Comparison of ENCODE assay signal across 8 mouse cellular contexts in genomic region chr3:98178340-98178739, GRCm38 (mm10). TPM values are rescaled to one million over a fixed set of nuclear protein-coding genes. Genes with fewer than 3 reads are reported as not detected.
DNase-seq lines count a peak whose midpoint lies in the region; ATAC-seq and TF ChIP-seq lines count a peak whose summit lies in the region.
"Had no signal": no experiment of that assay in that cellular context is flagged by ENCODE, and none has a peak within 500 bp of the region (broad histone marks: within the 10 kb centered on the region; RNA-seq: fewer than 3 reads in every experiment).

No protein-coding gene starts in this region.

- peak; percentile 85 for DNase-seq in kidney, adult 2 months
- peak; percentile 49 to 54 for DNase-seq in cerebellum, postnatal 14 days
- peak; percentile 10 for DNase-seq in heart, postnatal 0 days (ENCODE audit: low spot score)
- DNase-seq in limb, embryonic 14.5 days (ENCODE audit: low spot score) = peak; percentile 67
- DNase-seq in retina, embryonic 14.5 days (ENCODE audit: low spot score) = no peak

- H3K4me1 ChIP-seq in kidney, adult 2 months (ENCODE audit: control insufficient read depth, insufficient read depth, low read length) = peaks cover 3% of the 10 kb centered on the region; the same call in 1 of the 2 replicates
- H3K4me1 ChIP-seq in kidney, embryonic 16.5 days (ENCODE audit: insufficient read depth, low read length) = no peaks in the 10 kb centered on the region
- H3K4me1 ChIP-seq in heart, postnatal 0 days (ENCODE audit: control insufficient read depth, insufficient read depth) = no peaks in the 10 kb centered on the region
- H3K4me1 ChIP-seq in limb, embryonic 14.5 days (ENCODE audit: control insufficient read depth, insufficient read depth, low read length) = 0 out of 2 replicates have a peak, but pooled peaks cover 2% of the 10 kb centered on the region

- H3K9ac ChIP-seq in kidney, embryonic 16.5 days (replicated peaks; ENCODE audit: low read length) = no peak overlapping the region
- H3K9ac ChIP-seq in heart, postnatal 0 days (replicated peaks; ENCODE audit: low read depth, low read length) = no peak overlapping the region
- no peak overlapping the region for H3K9ac ChIP-seq in limb, embryonic 14.5 days (ENCODE audit: low read depth, low read length, severe bottlenecking)

- 40% methylated on average over 4 of the region's 4 CpGs for WGBS in kidney, adult 2 months
- WGBS in kidney, embryonic 16.5 days = 82% methylated on average over 4 of the region's 4 CpGs
- 58% methylated on average over 4 of the region's 4 CpGs for WGBS in heart, postnatal 0 days
- 72% methylated on average over 4 of the region's 4 CpGs for WGBS in limb, embryonic 14.5 days

- ATAC-seq in kidney, embryonic 16.5 days (ENCODE audit: low FRiP score, low TSS enrichment) = no peak
- no peak for ATAC-seq in heart, postnatal 0 days (ENCODE audit: insufficient read depth, low read depth)
- no peak for ATAC-seq in limb, embryonic 14.5 days (ENCODE audit: low FRiP score, low read depth)
- ATAC-seq in activated CD4-positive, CD25-positive, alpha-beta regulatory T cell, adult 4 months = no peak

- no peaks in the 10 kb centered on the region for H3K27me3 ChIP-seq in kidney, adult 2 months (replicated peaks; ENCODE audit: control insufficient read depth, insufficient read depth, low read length)
- no peaks in the 10 kb centered on the region for H3K27me3 ChIP-seq in kidney, embryonic 16.5 days (ENCODE audit: insufficient read depth, low read length)
- no peaks in the 10 kb centered on the region for H3K27me3 ChIP-seq in heart, postnatal 0 days (ENCODE audit: control insufficient read depth, insufficient read depth, low read length)
- H3K27me3 ChIP-seq in limb, embryonic 14.5 days (ENCODE audit: control insufficient read depth, insufficient read depth, low read length) = no peaks in the 10 kb centered on the region

- TF ChIP-seq POLR2A in kidney, adult 2 months (IDR thresholded peaks at IDR 0.05; ENCODE audit: low read depth, low read length) = no peak
- no peak for TF ChIP-seq POLR2A in limb, embryonic 14.5 days (IDR thresholded peaks at IDR 0.05; ENCODE audit: borderline replicate concordance, extremely low read depth, insufficient read depth, insufficient read length)

- H3K36me3 ChIP-seq in kidney, adult 2 months (ENCODE audit: control insufficient read depth, insufficient read depth, low read length) = no peaks in the 10 kb centered on the region
- no peaks in the 10 kb centered on the region for H3K36me3 ChIP-seq in kidney, embryonic 16.5 days (ENCODE audit: insufficient read depth, low read length)
- H3K36me3 ChIP-seq in heart, postnatal 0 days (replicated peaks; ENCODE audit: control insufficient read depth, insufficient read depth, low read length) = no peaks in the 10 kb centered on the region
- no peaks in the 10 kb centered on the region for H3K36me3 ChIP-seq in limb, embryonic 14.5 days (ENCODE audit: control insufficient read depth, insufficient read depth, low read length)

- H3K27ac ChIP-seq in kidney, adult 2 months (ENCODE audit: insufficient read depth, low read depth, low read length) = no peak overlapping the region; the same call in 1 of the 2 replicates
- no peak overlapping the region for H3K27ac ChIP-seq in kidney, embryonic 16.5 days (ENCODE audit: low read length)
- no peak overlapping the region for H3K27ac ChIP-seq in heart, postnatal 0 days (ENCODE audit: low read depth)
- H3K27ac ChIP-seq in limb, embryonic 14.5 days (replicated peaks; ENCODE audit: low read depth, low read length) = peak overlapping the region; percentile 58

- peaks cover 9% of the 10 kb centered on the region; the same call in 1 of the 2 replicates for H3K9me3 ChIP-seq in kidney, embryonic 16.5 days (ENCODE audit: low read length)
- peaks cover 7% of the 10 kb centered on the region; the same call in 1 of the 2 replicates for H3K9me3 ChIP-seq in heart, postnatal 0 days (replicated peaks; ENCODE audit: control insufficient read depth, low read length)
- 0 out of 2 replicates have a peak, but pooled peaks cover 5% of the 10 kb centered on the region for H3K9me3 ChIP-seq in limb, embryonic 14.5 days (ENCODE audit: control insufficient read depth, low read length)

- H3K4me2 ChIP-seq in kidney, embryonic 16.5 days (replicated peaks; ENCODE audit: low read depth, low read length) = no peak overlapping the region
- H3K4me2 ChIP-seq in heart, postnatal 0 days (ENCODE audit: low read depth, low read length) = no peak overlapping the region
- no peak overlapping the region for H3K4me2 ChIP-seq in limb, embryonic 14.5 days (replicated peaks; ENCODE audit: low read depth, low read length, severe bottlenecking)

- TF ChIP-seq CTCF in kidney, adult 2 months (conservative IDR thresholded peaks at IDR 0.05; ENCODE audit: insufficient read depth, insufficient read length, low read depth, low read length) = no peak
- no peak for TF ChIP-seq CTCF in heart, postnatal 0 days (IDR thresholded peaks at IDR 0.05; ENCODE audit: low read depth)

- TF ChIP-seq EP300 in heart, postnatal 0 days (IDR thresholded peaks at IDR 0.05; ENCODE audit: low read depth) = no peak

- no peak overlapping the region for H3K4me3 ChIP-seq in kidney, adult 2 months (ENCODE audit: insufficient read depth, low read depth, low read length)
- H3K4me3 ChIP-seq in kidney, embryonic 16.5 days (ENCODE audit: low read length) = no peak overlapping the region
- H3K4me3 ChIP-seq in heart, postnatal 0 days (ENCODE audit: low read depth, low read length) = no peak overlapping the region
- H3K4me3 ChIP-seq in limb, embryonic 14.5 days (replicated peaks; ENCODE audit: low read length) = no peak overlapping the region

RNA-seq across cellular contexts. Expression of gene Adam30, which starts 17.9 kb away (rescaled TPM):
- polyA plus RNA-seq in kidney, adult 2 months (2012; rRNA removed) = not detected in 2 replicates
- not detected in 2 replicates for polyA plus RNA-seq in kidney, embryonic 16.5 days (2015; fragmentation: Nextera tagmentation; extraction: Ambion mirVana)
- not detected in 2 replicates for total RNA-seq in heart, postnatal 0 days (2014; rRNA removed; ENCODE audit: low replicate concordance)
- polyA plus RNA-seq in heart, postnatal 0 days (2015; fragmentation: Nextera tagmentation; extraction: Ambion mirVana) = not detected in 2 replicates
- 0.03 TPM in 1 of 2 replicates, not detected in the other for polyA plus RNA-seq in limb, embryonic 14.5 days (2012; rRNA removed)
- not detected in 2 replicates for polyA plus RNA-seq in limb, embryonic 14.5 days (2014; fragmentation: Nextera tagmentation; extraction: Ambion mirVana)
- polyA plus RNA-seq in activated CD4-positive, CD25-positive, alpha-beta regulatory T cell, adult 4 months (2017; shearing (Covaris generic)) = not detected
- polyA plus RNA-seq: intestine, embryonic 14.5 days had no signal

RNA-seq across cellular contexts. Expression of gene Reg4, which starts 43.6 kb away (rescaled TPM):
- not detected in 2 replicates for polyA plus RNA-seq in kidney, adult 2 months (2012; rRNA removed)
- polyA plus RNA-seq in kidney, embryonic 16.5 days (2015; fragmentation: Nextera tagmentation; extraction: Ambion mirVana) = 0.58 and 0.67 TPM in 2 replicates
- not detected in 2 replicates for total RNA-seq in heart, postnatal 0 days (2014; rRNA removed; ENCODE audit: low replicate concordance)
- not detected in 2 replicates for polyA plus RNA-seq in heart, postnatal 0 days (2015; fragmentation: Nextera tagmentation; extraction: Ambion mirVana)
- not detected in 2 replicates for polyA plus RNA-seq in limb, embryonic 14.5 days (2012; rRNA removed)
- polyA plus RNA-seq in limb, embryonic 14.5 days (2014; fragmentation: Nextera tagmentation; extraction: Ambion mirVana) = not detected in 2 replicates
- not detected for polyA plus RNA-seq in activated CD4-positive, CD25-positive, alpha-beta regulatory T cell, adult 4 months (2017; shearing (Covaris generic))
